Mouse (Mus musculus) naive thymus-derived CD4-positive, alpha-beta T cell, adult 2 months (primary cell): ENCODE results near the gene Krt17.
"Not testable (repeated sequence)": the region's sequence is repeated elsewhere in the genome, so short reads cannot be mapped to it uniquely, and the experiment has no call there.

Source experiments
- DNase-seq: peaks from one replicate; pipeline ENCODE4 v3.0.0-alpha.2; 2011; ENCODE audit warnings: low read depth

Gene Krt17

GRCm38 (mm10) chr11:100262058-100262980 lies 1.5 kb upstream of the Krt17 start:
- no peak for DNase-seq

- DNase-seq, result no peak
These were observed 391 bp upstream of the Krt17 start for GRCm38 (mm10) chr11:100261235-100261605.

- no peak for DNase-seq
These were observed 1.8 kb downstream of the Krt17 start for GRCm38 (mm10) chr11:100259079-100259478.

DNA sequence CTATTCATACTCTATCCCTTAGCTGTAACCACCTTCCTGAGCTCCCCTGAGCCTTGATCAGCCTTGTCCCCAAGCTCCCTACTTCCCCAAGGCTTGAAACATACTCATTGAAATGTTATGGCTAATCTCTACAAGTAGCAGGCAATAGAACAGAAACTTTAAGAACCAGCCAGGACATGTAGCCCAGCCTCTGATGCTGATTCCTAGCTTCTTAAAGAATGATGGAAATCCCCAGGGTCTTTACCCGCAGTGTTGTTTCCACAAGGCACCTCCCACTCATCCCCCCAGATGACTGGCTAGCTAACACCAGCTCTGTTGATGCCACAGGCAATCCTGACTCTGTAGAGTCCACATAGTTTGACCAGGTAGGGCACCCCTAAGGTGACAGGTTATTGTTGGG lies 2.9 kb downstream of the Krt17 start:
- DNase-seq, result no peak

DNA sequence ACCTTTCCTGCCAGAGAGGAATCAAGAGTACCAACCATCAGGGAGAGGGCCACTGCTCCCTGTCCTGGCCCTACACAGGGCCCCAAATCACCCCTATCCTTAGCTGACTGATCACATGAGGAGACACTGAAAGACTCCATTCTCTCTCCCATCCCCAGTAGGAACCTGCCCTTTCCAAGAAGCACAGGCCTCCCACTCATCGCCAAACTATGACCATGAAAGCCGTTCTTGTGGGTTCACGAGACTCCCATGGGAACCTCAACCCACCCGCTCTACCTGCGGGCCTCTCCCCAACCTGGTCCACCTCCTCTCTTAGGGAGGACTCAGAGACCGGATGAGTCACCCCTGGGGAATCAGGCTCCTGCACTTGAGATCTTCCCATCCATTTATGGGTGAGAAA lies 5.3 kb downstream of the Krt17 start:
- no peak for DNase-seq

- no peak for DNase-seq
These were observed 6.3 kb downstream of the Krt17 start for GRCm38 (mm10) chr11:100254360-100255090.

DNA sequence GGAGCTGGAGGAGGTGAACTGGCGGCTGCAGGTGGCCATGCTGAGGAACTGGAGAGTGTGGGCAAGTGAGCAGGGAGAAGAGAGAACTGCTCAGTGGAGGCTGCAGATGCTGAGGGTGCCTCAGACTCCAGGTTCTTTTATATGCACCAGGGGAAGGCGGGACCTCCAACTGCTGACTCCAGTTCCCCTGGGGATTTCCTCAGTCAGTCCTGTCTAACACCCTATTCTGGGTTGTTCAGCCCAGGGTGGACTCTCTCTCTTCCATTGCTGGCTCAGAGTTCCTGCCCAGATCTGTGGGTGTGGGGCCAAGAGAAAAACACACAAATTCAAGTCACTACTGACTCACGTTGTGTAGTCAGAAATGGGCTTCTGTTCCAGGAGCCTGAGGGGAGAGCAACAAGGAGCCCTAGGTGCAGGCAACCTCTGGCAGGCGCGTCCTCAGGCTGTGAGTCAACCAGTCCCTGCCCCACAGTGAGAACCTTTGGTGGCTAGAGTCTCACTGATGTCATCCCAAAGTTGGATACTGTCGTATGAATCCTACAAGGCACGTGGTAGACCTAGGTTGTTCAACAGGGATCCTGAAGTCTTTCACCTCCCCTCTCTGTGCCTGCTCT lies 11.9 kb downstream of the Krt17 start, which contains the start of gene Krt16:
Gene Krt16 (minus strand): TSS at position 51 of the 614 bp plus-strand sequence.
- DNase-seq, result no peak

DNA sequence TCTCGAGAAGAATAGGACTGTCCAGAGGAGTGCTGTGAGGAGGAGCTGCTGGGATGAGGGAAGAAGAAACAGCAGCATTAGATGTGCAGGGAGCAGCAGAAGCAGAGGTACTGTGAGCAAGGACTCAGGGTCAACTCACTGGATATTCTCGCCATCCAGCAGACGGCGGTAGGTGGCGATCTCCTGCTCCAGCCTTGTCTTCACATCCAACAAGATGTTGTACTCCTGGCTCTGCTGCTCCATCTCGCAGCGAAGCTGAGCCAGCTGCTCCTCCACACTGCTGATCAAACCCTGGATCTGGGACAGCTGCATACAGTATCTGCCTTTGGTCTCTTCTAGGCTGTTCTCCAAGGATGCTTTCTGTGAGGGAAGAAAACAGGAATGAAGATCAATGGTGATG lies 14.4 kb downstream of the Krt17 start:
- DNase-seq, result not testable (repeated sequence)

GRCm38 (mm10) chr11:100240272-100240671 lies 20.6 kb downstream of the Krt17 start:
- DNase-seq, result peak; percentile 19

- DNase-seq, result no peak
These were observed 39.1 kb downstream of the Krt17 start for GRCm38 (mm10) chr11:100221741-100222140.

GRCm38 (mm10) chr11:100219304-100219703 lies 41.5 kb downstream of the Krt17 start:
- no peak for DNase-seq

DNA sequence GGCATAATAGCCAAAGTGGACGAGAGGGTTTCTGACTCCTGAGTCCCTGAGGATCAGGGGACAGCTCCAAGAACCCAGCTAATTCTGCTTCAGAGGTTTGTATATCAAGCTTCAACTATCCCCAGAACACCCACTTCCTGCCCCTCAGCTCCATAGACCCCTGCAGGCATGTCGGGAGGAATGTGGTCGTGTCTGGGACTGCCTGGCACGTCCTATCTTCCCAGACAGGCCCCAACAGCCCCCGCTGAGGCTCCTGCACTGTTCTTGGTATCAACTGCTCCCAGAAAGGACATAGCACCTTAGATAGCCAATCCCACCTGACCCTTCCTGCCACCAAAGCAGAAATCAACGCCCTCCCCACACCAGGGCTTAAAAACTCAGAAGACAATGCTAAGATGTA lies 52.3 kb downstream of the Krt17 start:
- no peak for DNase-seq

DNA sequence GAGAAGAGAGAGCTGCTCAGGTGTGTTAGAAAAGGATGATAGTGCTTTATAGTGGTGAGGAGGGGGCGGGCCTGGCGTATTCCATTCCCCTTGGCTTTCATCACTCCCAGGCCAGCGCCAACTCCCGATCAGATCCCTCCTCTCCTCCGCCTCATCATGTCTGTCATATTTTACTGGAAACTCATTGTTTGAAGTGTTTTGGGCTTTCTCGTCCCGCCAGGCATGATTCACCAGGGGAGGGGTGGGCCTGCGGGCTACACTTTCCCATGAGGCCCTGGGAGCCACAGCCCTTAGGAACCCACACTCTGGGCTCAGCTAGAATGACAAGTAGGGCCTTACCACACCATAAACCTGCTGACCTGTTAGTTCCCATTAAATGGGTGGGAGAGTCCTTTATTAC lies 53.3 kb downstream of the Krt17 start, which contains the start of gene Krt14:
Gene Krt14 (minus strand): TSS at position 51 of the 400 bp plus-strand sequence.
- no peak for DNase-seq
